Mouse (Mus musculus): ENCODE results near the gene B4galnt1.
"Not testable (repeated sequence)": the region's sequence is repeated elsewhere in the genome, so short reads cannot be mapped to it uniquely, and the experiment has no call there.

Gene B4galnt1

DNA sequence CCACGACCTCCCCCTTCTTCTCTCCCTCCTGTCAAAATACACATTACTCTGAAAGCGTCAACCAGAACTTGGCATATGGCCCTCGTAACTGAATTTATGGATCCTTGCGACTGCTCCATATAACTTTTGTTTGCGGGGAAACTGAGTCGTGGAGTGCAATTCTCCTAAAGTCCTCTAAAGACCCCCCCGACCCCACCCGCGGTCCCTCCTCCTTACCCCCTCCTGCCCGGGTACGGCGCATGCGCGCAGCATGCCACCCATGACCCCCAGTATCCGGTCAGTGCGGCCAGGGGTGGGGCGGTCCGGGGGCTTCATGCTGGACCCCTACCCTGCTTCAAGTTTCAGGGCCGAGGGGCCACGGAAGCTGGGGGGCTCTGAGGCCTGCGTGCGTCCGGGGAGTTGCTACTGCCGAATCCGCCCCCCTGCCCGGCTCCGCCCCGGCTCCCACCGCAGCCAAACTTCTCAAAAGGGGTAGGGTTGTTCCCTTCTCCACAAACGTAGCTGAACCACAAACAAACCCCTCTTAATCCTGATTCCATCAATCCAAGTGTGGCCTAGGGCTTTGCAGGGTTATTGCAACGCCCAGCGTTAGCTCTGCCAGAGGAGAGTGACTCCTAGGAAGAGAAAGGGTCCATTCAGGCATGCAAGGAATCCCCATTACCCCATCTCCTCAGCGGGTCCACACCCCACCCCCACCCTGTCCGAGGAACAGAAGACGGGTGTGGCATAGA, 24.8 kb downstream of the B4galnt1 start, which contains the start of gene Arhgef25:
Gene Arhgef25 (minus strand): TSS at position 433 of the 731 bp plus-strand sequence.
- DNase-seq (ENCODE audit: low spot score) = peak; percentile 37

DNA sequence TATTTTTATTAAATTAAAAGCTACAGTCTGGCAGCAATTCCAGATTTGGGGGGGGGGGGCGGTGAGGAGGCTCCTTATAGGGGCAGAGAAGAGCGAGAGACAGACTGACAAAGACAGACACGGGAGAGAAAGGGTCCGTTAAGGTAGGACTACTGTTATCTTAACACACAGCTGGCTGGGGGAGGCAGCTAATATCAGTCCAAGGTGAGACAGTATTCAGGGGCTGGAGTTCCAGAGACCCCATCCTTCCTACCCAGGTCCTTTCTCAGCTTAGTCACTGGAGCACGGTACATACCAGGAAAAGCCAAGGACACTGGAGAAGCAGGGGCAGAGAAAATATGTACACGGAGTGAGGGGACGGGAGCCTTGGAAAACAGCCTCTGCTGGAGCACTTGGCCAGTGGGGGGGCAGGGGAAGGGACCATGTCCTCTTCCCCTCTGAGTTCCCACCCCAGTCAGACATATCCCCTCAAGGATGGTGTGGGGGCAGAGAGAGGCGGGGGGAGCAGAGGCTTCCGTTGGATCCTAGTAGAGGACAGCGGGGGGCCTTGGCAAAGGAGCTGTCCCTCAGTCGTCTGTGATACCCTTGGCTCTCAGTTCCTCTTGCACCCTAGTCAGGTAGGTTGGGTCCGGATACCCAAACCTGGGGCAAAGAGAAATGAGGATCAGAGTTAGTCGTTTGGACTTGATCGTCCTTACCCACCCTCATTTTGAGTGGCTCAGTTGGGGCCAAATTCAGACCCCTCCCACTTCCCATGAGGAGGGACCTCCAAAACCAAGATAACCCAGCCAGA, 25.6 kb downstream of the B4galnt1 start:
- DNase-seq (ENCODE audit: low spot score) = no peak

DNA sequence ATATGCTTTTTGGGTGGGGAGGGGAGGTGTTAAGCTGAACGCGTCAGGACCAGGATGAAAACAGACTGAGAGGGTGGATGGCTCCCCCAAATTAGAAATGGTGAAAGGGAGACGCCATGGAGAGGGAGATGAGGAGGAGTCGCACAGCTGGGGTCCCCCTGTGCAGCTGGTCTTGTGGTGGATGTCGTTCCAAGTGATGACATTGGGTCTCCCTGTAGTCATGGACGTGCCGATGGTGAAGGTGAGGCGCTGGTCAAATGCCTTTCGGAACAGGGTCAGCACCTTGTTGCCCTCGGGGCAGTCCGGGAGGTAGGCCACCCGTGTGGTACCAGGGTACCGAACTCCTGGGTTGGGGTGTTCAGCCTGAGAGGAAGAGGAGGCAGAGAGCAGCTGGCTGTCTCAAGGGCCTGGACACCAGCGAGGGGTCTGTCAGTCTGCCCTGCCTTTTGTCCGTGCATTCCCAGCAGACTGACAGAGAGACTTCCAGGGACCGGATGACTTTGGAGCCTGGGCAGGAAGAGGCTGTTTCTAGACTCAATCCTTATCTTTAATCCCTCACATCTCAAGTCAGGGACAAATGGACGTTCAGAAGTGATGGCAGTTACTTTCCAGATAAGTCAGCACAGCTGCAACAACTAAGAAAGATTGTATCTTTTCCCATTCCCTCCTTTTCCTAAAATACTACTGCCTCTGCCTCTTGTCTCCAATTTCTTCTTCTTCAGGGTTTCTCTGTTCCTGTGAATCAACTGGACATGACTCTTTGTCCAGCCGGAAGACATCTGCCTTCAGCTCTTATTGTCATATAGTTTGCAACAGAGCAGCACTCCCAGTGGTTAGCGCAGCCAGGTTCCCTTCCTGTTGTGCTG, 26.4 kb downstream of the B4galnt1 start:
- no peak for DNase-seq (ENCODE audit: low spot score)

- not testable (repeated sequence) for DNase-seq (ENCODE audit: low spot score)
These were observed 27.0 kb downstream of the B4galnt1 start for GRCm38 (mm10) chr10:127192057-127192328.

DNA sequence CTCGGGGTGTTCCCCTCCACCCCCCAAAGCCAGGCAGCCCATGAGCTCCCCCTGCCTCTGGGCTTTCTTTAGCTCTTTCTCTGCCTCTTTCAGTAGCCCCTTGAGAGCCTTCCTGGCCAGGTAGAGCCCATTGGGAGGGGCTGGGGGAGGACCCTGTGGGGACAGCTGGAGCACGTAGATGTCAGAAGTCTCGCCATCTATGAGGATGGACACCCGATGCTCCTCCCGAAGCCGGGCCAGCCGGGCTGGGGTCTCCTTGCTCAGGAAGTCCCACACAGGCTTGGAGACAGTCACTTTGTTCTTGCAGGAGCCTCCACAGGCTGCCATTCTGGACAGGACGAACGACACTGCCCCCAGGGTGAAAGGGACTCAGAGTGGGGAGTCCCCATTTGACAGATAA, 28.0 kb downstream of the B4galnt1 start:
- no peak for DNase-seq (ENCODE audit: low spot score)

DNA sequence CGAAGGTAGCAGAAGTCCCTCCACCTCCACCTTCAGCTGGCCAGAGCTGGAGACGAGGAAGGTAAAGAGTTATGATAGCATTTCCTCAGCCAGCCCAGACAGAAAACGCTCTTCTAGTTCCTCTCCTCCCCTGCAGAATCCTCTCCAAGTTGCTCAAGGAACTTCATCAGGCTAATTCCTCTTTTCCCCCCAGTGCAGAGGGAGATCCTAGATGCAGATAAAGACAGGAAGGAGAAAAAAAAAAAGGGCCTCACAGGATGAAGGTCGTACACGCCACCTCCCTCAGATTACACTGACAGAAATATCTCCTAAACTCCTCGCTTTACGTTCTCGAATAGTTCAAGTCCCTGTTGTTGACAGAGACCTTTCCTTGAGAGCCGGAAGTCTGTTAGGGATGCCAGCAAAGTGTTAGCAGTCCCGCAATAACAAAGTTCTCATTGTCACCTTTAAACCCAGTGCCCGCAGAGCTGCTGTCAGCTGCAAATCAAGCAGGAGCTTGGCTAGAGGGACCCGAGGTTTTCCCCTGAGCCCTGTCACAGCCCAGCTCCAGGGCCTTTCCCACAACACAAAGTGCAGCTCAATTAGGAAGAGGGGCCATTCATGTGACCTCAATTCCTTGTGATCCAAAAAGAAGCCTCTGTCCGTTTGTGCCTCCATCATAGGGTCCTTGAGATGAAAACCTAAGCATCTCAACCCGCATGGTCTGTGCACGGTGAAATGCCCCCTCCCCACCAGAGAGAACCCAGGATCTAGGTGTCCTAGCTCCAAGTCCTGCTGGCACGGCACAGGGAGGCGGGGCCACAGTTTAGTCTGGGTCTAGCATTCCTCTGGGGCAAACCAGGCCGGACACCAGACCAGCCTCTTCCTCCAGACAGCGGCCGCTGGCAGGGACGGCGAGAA, 29.7 kb downstream of the B4galnt1 start:
- DNase-seq (ENCODE audit: low spot score) = peak; percentile 81

DNA sequence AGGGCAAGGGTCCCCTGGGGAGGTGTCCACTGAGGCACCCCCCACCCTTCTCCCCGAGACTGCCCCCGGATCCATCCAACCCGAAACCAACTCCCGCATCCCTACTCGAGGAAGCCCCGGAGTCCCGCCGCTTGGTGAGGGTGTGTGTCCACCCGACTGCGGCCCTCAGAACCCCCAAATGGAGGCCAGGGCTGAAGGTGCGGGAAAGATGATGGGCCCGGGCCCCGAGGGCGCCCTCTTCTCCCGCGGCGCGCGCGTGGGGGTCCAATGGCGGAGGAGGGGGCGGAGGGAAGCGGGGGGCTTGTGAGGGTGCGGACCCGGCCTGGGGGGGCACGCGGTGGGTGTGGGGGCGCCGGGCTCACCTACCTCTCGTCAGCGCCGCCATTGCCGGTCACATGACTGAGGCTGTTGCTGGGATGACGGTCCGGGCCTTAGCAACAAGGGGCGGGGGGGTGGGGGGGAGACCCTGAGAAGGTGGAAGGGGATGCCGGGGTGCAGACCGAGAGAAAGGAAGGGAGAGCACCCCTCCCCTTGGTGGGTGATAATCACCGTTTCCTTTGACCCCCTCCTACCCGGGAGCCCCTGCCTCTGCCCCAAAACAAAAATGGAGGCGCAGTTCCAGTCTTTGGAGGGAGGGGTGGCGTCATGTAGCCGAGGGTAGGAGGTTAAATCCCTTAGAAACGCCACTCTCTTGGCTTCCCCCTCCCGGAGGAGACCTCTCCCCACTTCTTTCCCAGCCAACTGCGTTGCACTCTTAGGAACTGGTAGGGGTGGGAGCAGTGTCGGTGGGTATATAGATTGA, 30.5 kb downstream of the B4galnt1 start, which contains the start of gene Dtx3:
Gene Dtx3 (minus strand): TSS at position 401 of the 802 bp plus-strand sequence.
- peak; percentile 37 for DNase-seq (ENCODE audit: low spot score)

DNA sequence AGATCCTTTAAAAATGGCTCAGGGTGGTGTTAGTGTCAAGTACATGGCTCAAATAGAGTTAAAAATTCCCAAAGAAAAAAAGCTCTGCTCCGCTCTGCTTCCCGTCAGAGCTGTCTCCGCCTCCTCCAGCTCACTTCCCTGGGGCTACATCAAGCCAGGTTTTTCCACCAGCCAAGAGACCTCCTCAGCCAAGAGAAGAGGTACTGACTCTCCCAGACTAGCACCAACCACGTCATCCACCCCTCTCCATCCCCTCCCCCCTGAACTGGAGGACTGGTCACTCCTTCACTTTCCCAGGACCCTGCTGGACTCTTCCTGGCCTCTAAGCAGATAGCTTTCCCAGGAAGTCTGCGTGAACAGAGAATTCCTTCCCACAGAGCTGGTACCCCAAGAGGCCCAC, 31.4 kb downstream of the B4galnt1 start:
- peak; percentile 83 for DNase-seq (ENCODE audit: low spot score)

GRCm38 (mm10) chr10:127197104-127197503, 32.1 kb downstream of the B4galnt1 start:
- DNase-seq (ENCODE audit: low spot score) = no peak

- DNase-seq (ENCODE audit: low spot score) = no peak
These were observed 32.6 kb downstream of the B4galnt1 start for GRCm38 (mm10) chr10:127197505-127198110.

- no peak for DNase-seq (ENCODE audit: low spot score)
These were observed 33.5 kb downstream of the B4galnt1 start for GRCm38 (mm10) chr10:127198492-127198891.

DNA sequence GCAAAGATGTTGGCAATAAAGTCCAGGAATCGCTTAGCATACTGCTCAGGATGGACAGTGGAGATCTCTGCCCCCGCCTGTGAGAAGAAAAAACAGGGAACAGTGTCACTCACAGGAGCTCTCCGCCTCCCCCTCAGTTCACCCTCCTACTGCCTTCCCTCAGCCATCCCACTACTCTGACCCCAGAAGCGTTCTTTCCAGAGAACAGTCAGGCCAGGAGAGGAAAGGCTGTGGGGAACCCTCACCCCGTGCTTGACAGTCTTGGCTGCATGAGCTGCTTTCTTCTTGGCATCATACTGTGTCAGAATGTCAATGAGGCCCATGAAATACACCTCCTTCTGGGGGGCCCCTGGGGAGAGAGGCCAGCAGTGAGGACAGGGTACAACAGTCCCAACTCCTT, 34.0 kb downstream of the B4galnt1 start:
- peak; percentile 43 for DNase-seq (ENCODE audit: low spot score)

GRCm38 (mm10) chr10:127199474-127199873, 34.4 kb downstream of the B4galnt1 start:
- no peak for DNase-seq (ENCODE audit: low spot score)

GRCm38 (mm10) chr10:127200279-127200678, 35.3 kb downstream of the B4galnt1 start:
- no peak for DNase-seq (ENCODE audit: low spot score)

DNA sequence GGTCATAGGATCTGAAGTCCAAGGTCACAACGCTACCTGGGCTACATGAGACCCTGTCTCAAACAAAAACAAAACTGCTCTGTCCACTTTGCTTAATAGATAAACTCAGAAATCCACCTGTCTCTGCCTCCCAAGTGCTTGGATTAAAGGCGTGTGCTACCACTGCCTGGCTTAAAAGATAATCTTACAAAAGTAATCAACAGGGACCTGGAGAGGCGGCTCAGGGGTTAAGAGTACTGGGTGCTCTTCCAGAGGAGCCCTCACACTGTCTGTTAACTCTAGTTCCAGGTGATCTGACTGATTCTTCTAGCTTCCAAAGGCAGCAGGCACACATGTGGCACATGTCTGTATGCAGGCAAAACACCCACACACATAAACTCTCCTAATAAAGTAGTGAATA, 38.1 kb downstream of the B4galnt1 start:
- no peak for DNase-seq (ENCODE audit: low spot score)

GRCm38 (mm10) chr10:127204589-127204988, 39.6 kb downstream of the B4galnt1 start:
- DNase-seq (ENCODE audit: low spot score) = no peak

GRCm38 (mm10) chr10:127205373-127205772, 40.3 kb downstream of the B4galnt1 start:
- DNase-seq (ENCODE audit: low spot score) = no peak

DNA sequence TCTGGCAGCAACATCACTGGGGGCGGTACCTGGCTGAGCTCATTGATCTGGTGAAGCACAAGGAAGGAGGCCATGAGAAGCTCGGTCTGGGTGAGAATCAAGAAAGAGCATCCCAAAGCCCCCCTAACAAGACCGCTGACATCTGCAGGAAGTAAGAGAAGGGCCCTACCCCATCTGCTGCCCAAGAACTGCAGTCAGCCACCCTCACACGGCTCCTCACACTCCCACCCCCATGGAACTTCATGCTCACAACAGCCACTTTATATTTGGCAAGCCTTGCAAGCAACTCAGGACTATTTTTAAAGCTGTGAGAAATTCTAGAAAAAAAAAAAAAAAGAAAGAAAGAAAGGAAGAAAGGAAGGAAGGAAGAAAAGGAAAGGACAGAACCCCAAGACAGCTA, 43.9 kb downstream of the B4galnt1 start:
- DNase-seq (ENCODE audit: low spot score) = no peak

DNA sequence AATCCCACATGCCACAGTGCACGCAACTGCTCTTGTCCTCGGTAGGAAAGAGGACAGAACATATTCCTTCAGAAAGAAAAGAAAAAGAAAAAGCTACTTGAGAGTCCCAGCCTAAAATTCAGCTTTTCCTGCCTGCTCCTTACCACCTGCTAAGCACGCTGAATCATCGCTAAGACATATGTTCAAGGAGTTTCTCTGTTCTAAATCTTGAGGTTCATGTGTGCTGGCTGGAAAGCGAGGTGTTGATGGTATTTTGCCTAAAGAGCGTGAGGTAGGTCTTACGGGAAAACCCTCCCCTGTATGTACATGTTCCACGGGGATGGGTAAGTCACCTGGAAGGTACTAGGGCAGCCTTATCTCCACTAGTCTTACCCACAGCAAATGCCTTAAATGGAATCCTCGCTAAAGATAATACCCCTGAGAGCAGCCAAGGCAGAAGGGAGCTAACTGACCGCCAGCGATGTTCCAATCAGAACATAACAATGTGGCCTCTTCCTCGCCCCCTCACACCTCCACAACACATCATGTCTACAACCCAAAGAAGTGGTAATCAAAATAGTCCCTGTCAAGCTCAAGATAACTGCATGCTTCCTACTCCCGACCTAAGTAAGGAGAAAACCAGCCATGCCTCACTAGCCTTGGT, 45.0 kb downstream of the B4galnt1 start:
- no peak for DNase-seq (ENCODE audit: low spot score)

GRCm38 (mm10) chr10:127210961-127211405, 46.0 kb downstream of the B4galnt1 start:
- peak; percentile 57 for DNase-seq (ENCODE audit: low spot score)
